Mouse (Mus musculus): ENCODE measurements around the gene Nupl1. TPM values are rescaled to one million over a fixed set of nuclear protein-coding genes. Genes with fewer than 3 reads are reported as not detected.

Nupl1 gene
- polyA plus RNA-seq (2012): not detected in 2 replicates

DNA sequence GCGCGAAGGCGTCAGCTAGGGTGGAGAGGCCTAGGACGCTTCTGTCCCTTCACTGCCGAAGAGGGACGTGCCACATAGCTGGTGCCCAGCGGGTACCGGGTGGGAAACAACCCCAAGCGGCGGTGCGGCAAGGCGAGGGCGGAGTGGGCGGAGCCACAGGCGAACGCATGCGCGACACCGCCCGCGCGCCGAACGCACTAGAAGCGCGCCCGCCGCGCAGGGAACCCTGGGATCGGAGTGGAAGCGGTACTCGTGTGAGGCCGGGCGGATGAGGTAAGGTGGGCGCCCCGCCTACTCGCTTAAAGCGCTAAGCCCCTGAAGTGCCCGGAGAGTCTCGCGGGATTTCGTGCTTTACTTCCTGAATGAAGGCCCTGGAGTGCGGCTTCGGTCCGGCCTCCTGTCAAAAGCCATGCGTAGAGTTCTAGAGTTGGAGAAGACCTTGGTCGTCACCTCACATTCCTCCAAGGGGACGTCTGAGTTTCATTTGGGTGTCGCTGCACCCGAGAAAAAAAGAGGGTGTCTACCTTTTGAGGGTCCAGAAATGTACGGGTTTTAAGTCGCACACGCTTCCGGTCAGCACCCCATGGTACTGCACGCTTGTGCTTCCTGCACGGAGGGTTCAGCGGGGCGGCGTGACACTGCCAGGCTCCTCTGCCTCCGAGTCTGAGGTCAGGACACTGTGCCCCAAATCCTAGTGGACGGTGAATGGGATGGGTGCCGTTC lies at the start of gene Nupl1, which contains the start of gene Gm49336:
Gene Nupl1 (minus strand): TSS at position 151 of the 723 bp plus-strand sequence.
Gene Gm49336 (minus strand): TSS at position 227 of the 723 bp plus-strand sequence.
- no peak for TF ChIP-seq GATA1 (IDR thresholded peaks at IDR 0.05; ENCODE audit: low read length)

DNA sequence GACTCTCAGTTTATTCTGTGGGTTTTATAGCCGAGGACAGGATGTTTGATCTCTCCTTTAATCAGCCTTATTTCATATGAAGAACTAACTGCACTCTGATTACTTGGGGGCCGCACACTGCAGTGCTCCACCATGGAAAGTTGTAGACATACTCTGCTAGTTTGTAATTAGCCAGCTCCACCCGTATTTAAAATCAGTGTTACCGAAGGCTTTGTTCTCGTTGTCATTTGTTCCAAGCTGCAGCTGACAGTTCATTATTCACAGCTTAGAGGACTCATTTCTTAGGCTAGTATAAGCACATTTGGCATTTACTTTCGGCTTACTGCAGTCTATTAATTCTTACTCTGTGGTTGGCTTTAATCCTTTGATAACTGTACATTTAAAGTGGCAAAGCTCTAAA lies 49.8 kb upstream of the Nupl1 start:
- TF ChIP-seq GATA1 (IDR thresholded peaks at IDR 0.05; ENCODE audit: low read length): no peak

DNA sequence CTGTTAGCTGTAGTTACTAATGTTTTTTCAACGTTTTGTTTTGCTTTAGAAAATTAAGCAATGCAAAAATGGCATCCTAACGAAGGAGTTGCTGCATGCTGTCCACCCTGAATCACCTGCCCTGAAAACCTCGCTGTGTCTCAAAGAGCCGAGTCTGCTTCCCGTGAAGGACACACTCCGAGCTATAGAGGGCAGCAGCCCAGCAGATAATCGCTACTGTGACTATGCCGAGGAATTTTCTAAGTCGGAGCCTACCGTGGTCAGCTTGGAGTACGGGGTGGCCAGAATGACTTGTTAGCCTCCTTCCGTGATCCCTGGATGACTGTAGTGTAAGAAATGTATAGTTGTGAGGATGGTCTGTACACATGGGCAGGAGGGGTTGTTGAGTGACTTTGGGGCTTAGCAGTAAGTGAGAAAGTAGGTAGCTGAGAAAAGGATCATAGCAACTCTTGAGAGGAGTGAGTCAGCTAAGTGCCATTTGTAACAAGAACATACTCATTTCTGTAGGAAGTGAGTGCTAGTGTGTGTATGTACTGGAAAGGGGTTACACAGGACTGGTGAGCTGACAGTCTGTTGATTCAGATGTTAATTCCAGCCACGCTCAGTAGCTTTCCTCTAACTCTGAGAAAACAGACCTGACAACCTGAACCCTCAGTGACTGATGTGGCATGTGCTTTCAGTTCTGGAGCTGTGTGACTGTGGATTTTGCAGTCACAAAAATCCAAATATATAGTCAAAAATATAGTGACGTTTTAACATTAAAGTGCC lies 49.2 kb upstream of the Nupl1 start:
- TF ChIP-seq GATA1 (IDR thresholded peaks at IDR 0.05; ENCODE audit: low read length): no peak

DNA sequence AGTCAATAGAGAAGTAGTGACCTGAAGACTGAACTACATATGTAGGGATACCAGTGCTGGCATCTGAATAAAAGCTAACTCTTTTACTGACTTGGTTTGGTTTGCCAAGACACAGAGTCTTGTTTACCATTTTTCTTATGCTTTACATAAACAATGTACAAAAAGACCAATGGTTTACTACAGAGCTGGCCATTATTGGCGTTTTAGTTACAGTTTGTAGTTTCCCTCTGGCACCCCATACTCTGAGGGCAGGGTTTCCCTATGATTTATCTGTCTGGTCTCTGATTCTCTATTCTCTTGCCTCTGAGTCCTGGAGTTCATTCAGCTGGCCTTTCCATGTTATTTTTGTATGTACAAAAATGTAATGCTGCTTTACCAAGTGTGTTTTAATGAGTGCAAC lies 44.3 kb upstream of the Nupl1 start:
- TF ChIP-seq GATA1 (IDR thresholded peaks at IDR 0.05; ENCODE audit: low read length): no peak

DNA sequence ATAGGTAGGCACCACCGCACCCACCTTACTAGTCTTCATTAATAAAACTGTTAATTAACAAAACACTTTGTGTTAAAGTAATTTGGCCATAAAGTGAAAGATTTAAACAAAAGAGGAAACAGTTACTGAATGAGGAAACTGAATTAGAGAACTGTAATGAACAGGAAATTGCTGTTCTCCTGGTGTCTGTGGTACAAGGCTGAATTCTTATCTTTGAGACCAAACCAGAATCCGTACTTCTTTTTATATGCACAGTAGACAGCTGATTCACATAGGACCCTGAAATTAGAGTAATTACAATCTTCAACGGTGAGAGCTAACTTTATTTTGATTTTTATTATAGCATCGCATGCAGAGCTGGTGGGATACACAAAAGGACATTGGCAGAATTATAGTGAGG lies 39.1 kb upstream of the Nupl1 start:
- TF ChIP-seq GATA1 (IDR thresholded peaks at IDR 0.05; ENCODE audit: low read length): no peak

DNA sequence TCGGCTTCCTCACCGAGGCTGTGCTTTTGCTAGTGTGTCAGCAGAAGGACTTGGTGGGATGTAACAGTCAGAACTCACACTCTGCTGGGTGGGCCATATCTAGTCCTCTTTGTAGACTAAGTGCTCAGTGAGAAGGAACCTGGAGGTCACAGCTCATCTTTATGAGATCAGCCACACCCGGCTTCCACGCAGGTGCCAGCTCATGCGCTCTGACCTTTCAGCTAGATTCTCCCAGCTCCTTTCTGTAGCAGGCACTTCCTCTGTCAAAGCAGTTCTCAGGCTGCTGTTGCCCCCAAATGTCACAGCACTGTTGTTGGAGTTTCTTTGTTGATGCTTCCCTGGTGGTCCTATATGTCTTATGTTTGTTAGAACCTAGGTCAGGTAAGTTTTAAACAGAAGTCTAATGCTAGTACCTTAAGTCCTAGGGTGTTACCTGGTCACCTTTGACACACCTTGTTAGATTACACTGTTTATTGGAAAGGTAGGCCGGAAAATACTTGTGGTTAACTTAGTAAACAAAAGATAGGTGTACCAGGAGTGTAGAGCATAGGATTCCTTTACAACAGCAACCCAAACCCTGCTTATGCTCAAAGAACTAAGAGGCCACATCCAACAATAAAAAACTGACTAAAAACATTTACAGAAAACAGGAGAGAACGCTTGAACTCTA lies 35.1 kb upstream of the Nupl1 start:
- no peak for TF ChIP-seq GATA1 (IDR thresholded peaks at IDR 0.05; ENCODE audit: low read length)

DNA sequence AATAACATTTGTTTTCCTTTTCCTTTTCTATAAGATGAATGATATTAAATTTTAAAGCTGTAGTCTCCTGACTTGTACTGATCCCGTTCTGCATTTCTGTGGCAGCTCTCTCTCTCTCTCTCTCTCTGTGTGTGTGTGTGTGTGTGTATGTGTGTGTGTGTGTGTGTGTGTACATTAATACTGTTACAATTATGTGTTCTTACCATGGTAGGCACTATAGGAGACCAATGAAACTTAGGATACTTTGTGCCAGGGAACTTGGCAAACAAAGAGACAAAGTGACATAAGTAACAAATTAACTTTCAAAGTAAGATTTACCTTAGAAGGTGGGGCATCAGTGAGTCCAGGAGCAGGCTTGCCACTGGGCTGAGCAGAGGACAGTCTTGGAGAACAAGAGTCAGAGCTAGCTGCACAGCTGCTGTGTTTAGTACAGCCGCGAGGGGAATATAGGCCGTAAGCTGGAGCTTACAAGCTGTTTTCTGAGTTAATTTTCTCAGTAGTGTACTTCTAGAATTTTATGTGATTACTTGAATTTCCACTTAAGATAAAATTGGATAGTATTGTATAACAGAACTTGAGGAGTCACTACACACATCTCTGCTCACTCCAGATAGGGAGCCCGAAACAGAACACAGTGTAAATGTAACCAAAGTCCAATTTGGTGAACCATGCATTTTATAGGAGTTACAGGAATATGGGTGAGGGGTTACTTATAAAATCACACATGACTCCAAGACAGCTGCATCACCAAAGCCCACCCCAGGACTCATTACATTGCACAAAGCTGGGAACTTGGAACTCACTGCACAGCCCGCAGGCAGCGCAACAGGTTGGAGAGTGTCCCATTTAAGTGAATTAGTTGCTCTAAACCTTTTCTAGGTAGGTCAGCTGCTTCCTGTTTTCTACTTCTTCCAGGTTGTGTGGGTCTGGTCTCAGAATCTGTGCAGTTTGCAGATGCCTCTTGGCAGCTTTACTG lies 24.4 kb upstream of the Nupl1 start:
- TF ChIP-seq GATA1 (IDR thresholded peaks at IDR 0.05; ENCODE audit: low read length): no peak

DNA sequence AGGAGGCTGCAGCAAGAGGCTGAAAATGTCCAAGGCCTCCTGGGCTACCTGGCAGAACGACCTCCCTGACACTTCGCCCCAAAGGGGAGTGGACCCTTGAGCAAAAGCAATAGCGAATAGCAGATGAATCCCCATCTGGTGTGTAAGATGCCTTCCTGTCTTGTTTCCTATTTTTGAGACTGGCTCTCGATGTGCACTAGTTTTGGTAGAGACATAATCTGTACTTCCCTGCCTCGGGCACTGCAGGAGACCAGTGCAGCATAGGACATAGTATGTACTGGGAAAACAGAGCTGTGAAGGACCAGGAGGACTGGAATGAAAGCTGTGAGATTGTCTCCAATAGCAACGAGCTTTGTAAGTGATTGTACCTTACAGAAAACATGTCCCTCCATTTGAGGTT lies 22.1 kb upstream of the Nupl1 start:
- no peak for TF ChIP-seq GATA1 (IDR thresholded peaks at IDR 0.05; ENCODE audit: low read length)

DNA sequence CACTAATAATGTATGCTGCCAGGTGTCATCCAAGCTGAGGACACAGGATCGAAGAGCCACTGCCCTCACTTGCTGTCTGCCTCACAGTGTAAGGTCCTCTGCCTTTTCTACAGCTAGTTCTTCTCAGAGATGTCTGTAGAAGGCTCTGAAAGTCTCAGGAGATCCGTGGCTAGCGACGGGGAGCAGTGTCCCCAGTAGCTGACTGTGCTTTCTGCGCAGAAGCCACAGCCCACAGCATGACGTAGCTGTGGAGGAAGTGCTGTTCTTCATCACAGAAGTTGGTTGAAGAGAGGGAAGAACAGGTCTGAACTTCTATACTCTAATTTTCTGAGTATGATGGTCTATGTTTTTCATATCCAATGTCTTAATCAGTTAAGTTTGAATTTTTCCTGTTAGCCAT lies 18.1 kb upstream of the Nupl1 start:
- no peak for TF ChIP-seq GATA1 (IDR thresholded peaks at IDR 0.05; ENCODE audit: low read length)

DNA sequence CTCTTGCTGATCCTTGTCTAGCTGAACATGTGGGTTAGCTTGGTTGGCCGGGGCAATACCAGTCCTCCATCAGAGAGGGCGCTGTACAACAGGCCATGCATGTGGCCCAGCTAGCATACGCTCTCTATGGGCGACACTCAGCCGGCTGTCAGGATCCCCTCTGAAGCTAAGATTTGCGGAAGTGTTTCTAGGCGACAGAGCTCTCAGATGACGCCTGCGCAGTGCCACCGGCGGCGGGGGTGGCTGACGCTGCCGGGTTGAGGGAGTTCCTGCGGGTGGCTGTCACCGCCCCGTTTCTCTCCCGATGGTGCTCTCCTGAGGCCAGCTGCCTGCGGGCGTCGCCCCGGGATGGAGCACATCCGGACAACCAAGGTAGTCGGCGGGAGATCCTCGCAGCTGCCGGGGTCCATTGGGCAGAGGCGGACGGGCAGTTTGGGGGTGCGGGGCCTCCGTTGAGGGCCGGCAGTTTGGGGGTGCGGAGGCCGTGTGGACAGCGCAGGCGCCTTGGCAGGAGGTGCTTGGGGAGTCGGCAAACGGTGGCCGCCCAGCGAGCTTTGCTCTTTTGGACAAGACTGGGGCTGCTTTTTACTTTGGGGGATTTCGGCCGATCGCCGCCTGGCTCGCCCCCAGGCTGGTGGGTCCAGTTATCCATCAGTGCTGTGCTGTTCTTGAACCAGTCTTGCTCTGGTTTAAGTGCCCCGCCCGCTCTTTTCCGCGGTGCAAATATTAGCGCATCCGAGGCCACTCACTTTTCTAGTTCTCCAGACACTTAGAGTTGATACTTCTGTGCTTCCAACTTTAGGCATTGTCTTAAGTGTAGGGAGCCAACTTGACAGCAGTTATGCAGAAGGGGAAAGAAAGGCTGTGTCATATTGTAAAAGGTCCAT lies 14.0 kb upstream of the Nupl1 start, which contains the start of gene Mtmr6:
Gene Mtmr6 (plus strand): TSS at position 239 of the 887 bp plus-strand sequence.
- TF ChIP-seq GATA1 (IDR thresholded peaks at IDR 0.05; ENCODE audit: low read length): no peak

DNA sequence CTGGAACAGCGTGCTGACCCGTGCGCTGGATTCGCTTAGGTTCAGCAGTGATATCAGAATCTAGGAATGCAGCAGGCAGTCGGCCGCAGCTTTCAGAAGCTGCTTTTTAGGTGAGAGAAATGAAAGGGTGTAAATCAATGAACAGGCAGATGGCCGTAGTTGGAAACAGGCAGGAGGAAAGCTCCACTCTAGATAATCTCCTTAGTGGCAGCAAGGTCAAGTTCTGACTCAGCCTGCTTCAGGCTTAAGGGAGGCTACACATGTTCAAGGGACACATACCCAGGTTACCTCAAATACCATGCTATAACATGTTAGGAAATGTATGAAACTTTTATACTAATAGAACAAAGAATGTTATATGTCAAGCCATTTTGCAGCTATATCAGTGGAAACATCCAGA lies 11.1 kb upstream of the Nupl1 start:
- no peak for TF ChIP-seq GATA1 (IDR thresholded peaks at IDR 0.05; ENCODE audit: low read length)

DNA sequence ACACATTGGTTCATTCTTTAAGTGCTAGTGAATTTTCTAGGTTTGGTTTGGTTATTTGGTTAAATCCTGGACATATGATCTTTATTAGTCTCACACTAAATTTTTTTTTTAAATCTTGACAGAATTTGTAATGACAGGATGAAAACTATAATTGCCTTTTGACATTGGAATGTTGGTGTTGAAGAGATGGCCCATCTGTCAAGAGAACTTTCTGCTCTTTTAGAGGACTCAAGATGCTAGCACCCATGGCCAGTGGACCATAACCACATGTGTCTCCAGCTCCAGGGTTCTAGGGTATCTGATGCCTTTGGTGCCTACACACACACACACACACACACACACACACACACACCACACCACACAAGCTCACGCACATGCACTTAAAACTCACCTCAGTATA lies 6.6 kb upstream of the Nupl1 start:
- TF ChIP-seq GATA1 (IDR thresholded peaks at IDR 0.05; ENCODE audit: low read length): no peak

DNA sequence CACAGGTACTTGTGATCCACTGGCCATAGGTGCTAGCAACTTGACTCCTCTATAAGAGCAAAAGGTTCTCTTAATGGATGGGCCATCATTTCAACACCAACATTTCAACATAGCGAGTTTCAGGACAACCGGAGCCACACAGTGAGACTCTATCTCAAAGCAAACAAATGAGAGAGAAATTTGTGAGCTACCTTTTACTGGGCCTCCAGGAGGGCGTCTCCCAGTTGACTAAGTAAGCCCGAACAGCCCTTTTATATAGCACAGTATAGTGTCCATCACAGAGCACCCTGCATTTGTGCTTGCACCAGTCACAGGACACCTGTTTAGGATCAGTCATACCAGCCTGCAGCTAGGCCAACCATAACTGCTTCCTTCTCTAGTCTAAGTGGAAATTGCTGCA lies 5.9 kb upstream of the Nupl1 start:
- no peak for TF ChIP-seq GATA1 (IDR thresholded peaks at IDR 0.05; ENCODE audit: low read length)

DNA sequence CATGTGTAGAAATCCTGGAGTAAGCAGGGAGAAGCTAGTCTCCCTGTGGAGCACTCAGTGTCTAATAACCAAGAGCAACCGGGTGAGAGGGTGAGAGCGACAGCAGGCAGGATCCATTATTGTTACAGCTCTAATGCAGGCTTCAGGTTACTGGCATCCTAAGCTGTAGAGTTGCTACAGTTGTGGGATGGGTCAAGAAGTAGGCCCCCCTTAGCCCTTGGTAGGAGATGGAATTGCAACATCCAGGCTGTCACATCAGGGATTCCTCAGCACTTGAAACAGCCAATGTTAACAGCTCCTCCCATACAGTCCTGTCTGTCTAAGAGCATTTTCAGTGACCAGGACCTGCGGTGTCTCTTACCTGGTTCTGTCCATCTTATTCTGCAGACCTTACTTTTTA lies 5.1 kb upstream of the Nupl1 start:
- no peak for TF ChIP-seq GATA1 (IDR thresholded peaks at IDR 0.05; ENCODE audit: low read length)
